Mouse (Mus musculus) lung, adult 2 months (tissue): ENCODE measurements at regions not wholly inside any gene's neighbourhood (a gene's known extent, or its start where the extent isn't known, plus 50 kb on each side); places are given as distances from the start of the nearest gene placed in this dataset.

Experiments used
- CTCF ChIP-seq: fragments of 200-500 bp; IDR thresholded peaks from 2 replicates; pipeline ENCODE4 v1.5.1; 2011; ENCODE audit warnings: mild to moderate bottlenecking, low read length, control low read depth; ENCODE audit not compliant: insufficient read depth
- POLR2A ChIP-seq: fragments of 200-500 bp; IDR thresholded peaks from 2 replicates; pipeline ENCODE4 v1.6.1; 2011; ENCODE audit warnings: low read depth, mild to moderate bottlenecking, control low read depth, low read length, borderline replicate concordance; ENCODE audit errors: extremely low read depth

DNA sequence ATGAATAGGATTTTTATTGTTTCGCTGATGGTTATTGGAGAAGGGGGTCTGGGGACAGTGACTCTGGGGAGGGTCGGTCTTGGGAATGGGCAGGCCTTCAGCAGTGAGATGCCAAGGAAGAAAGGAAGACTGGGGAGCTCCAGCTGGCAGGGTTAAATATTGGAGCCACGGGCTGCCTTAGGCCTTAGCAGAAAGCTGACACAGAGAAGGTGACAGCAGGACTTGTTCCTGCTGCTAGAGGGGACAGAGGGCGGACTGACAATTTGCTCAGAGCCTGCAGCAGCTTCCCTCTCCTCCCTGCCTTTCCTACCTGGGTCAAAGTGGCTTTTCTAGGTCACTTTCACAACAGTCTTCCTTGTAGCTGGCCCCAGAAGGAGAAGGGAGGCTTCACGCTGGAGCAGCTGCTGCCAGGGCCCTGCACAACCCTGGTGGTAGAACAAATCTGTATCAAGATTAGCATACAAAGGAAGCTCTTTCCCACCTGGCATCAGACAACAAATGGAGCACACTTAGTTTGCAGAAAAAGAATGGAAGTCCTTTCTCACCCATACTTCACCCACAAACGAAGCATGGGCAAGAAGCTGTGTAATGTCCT, 130.2 kb downstream of the Gadd45g start:
- TF ChIP-seq CTCF (no peak), POLR2A (no peak)
